Mouse (Mus musculus) c-Kit-positive CD71-positive TER-119-negative erythroid progenitor cells, embryonic 14.5 days (primary cell): ENCODE results near the gene Olfr221.

Source experiments
- DNase-seq: peaks from one replicate; pipeline ENCODE4 v3.0.0-alpha.2; 2013; ENCODE audit warnings: low read depth

Olfr221 gene

DNA sequence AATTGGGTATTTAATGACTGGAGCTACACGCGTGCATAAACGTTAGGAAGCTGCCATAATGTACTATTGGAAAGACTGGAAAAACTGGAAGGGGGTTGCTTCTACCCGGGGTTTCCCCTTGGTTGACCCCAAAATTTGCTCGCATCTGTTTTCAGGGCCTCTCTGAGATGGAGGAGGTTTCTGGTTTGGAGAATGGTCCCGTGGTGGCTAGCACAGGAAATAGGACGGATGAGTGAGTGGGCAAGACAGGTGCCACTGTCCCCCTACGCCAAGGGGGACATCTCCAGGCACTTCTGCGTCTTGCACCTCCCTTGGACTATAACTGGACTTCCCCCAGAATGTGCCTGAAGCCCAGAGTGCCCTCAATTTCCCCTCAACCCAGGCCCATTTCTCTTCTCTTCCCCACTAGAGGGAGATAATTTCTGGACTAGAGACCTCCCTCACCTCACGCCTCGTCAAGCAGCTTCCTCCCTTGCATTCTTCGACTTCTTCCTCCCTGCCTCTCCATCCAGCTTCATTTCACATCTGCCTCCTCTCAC, 23.1 kb downstream of the Olfr221 start:
- DNase-seq, result peak; percentile 55

DNA sequence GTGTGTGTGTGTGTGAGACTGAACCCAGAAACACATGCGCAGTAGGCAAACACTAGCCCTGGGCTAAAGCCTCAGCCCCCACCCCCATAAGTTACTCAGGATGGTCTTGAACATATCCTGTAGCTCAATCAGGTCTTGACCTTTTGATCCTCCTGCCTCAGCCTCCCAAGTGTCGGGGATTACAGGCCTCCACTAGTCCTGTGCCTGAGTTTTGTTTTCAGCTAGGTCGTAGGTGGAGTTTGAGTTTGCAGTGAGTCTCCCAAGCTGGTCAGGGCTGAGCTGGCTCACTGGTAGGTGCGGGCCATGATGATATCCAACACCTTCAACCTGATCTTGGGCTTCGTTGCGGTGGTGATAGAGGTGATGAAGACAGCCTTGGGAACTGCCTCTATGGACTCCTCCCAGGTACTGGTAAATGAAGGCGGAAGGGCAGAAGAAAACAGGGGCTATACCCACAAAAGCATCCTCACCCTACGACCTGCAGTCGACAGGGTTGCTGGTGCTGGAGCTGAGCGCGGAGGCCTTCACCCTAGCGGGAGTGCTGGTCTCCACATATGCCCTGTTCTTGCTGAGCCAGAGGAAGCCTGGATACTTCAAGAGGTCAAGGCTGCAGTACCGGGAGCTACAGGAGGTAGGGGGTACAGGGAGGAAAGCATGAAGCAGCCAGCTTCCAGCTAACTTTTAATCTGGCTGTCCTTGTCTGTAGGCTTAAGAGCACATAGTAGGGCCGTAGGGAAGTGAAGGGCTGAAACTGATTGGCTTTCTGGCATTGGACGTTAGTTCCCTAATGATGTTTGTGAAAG, 23.8 kb downstream of the Olfr221 start:
- DNase-seq, result no peak

DNA sequence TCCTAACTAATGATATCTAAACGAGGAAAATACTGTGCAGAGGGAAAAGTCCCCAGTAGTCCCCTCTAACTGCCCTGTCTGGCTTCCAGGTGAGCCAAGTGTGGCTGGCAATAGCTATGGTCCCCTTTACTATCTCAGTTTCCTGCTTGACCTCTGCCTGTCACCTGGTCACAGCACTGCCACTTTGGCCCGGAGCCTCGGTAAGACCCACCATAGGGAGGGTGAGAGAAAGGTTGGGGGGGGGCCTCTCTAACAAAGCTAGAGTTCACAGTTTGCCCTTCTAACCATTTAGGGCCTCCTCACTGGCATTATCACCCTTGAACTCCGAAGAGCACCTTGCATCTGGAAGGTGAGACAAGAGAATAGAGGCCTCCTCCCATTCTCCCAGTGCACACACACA, 24.6 kb downstream of the Olfr221 start:
- DNase-seq, result no peak

DNA sequence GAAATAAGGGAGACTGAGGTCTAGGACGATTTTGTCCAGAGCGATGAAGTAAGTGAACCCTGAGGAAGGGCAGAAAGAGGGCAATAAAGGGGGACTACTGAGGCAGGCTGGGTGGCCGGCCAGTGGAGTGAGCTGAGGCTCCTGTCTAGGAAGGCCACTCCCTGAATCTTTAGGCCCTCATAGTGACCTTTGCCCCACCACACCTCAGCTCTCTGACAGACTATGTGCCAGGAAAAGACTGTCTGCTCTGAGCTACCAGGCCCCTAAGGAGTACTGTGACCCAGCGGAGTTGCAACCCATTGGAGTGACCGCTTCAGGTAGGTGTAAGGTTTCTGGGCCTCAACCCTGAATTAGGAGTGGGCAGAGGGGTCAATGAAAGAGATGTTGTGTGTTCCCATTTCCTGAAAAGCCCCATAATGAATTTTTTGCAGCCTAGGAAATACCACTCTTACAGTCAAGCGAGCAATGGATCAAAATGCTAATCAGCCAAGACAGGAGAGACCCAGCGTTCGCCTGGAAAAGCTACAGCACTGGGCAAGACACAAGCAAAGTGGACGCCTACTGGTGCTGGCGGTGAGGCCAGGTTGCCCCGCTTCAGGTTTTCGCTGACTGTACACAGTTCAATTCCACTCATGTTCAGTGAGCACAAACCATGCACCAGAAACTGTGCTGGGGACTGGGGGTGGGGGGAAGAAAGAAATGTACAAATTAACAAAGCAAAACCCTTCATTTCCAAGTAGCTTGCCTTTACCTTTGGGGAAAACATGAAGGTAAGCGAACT, 25.4 kb downstream of the Olfr221 start:
- DNase-seq, result no peak

DNA sequence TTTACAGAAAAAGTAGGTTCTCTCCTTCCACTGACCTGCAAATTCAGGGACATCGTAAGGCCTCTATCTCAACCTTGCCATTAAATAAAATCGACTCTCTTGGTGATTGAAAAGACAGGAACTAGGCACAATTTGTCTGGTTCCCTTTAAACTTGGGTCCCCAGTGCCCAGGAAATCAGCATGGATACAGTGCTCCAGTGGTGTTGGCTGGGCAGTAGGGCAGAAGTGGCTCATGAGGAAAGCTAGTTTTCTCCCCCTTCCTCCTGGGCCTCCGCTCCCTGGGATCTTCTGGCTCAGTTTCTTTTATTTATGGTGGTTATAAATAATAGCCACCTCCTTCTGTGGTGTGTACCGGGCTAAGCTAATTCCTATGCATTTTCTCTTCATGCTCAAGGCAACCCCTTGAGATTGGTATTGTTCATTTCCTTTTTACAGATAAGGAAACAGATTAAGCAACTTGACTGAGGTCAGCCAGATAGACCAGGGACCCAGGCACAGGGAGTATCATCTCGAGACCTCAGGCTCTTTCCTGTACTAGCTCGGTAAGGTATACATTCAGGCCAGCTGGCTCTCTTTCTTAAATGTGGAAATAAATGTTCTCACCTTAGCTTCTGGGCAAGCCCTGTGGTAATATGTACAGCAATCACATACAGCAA, 26.7 kb downstream of the Olfr221 start, which contains the start of gene Tmem253:
Gene Tmem253, plus strand, starts transcription at position 214 of the 656 bp plus-strand sequence.
- no peak for DNase-seq

DNA sequence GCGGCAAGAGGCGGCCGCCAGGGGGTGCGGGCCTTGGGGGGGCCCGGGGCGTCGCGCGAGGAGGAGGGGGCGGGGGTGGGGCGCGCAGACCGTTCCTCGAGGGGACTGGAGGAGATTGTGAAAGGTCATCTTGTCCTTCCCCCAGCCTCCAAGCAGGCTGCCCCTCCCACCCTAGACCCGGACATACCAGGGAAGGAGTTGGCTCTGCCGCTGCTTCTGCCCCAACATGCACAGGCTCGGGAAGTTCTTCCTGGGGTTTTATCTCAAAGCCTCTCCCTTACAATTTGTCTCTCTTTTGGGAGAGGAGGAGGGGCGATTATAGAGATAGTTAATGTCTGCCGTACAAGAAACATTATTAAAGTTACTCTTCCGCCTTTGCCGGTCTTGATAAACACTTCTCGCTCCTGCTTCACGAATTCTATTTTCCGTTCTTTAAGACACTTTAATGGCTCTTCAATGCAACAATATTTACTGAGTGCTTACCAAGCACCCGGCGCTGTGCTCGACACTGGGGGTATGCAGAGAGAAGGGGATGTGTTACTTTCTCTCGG, 27.4 kb downstream of the Olfr221 start:
- no peak for DNase-seq

DNA sequence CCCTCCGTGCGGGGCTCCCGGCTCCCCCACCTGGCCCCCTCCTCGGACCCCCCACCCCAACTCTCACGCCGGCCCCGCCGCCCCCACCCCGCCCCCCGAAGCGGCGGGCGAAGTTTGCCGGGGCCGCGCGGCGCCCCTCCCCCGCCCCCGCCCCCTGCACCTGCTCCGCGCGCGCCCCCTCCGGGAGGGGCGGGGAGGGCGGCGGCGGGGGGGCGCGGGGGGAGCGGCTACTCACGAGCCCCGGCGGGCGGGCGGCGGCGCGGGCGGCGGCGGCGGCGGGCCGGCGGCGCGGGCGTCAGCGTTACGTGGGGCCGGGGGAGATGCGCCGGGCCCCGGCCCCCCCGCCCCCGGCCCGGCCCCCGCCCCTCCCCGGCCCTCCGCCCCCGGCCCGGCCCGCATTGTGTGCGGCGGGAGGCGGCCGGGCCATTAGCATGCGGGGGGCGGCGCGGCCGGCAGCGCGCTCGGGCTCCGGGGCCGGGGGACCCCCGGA, 27.9 kb downstream of the Olfr221 start:
- DNase-seq, result no peak

DNA sequence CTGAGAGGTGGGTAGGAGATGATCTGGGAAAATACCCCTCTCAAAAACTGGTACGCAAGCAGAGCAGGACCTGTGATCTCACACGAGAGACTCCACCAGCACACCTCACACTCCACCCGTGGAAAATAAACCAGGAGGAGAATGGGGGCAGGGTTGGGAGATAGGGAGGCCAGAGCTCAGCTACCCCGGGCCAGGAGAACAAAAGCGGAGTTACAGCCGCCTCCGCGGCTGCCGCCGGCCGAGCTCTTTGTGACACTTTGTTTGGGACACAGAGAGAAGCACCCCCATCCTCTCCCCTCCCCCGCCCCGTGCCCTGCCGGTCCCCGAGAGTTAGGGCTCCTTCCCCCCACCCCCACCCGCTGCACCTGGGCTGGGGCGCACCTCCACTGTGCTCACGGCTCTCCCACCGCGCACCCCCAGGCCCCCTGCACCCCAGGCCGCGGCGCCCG, 28.5 kb downstream of the Olfr221 start:
- no peak for DNase-seq

DNA sequence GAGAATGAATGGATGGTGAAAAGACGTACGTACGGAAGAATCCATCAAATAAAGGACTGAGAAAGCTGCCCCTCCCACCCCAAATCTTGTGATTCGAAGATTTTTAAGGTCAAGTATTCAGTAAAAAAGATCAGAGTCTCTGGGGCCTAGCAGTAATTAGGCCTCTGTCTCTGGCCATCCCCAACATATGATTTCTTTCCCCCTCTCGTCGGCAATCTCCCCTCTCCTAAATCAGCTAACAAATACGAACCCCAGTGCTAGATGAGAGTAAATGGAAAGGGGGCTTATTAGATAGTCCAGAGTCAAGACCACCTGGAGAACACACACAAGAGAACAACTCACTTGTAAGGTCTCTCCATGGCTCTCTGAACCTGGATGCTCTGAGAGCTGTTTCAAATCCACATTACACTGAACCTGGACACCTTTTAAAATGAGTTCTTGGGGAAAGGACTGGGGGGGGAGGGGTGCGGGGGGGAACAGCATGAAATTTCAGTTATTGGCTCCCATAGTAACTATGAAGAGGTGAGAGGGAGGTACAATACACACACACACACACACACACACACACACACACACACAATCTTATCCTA, 29.1 kb downstream of the Olfr221 start:
- no peak for DNase-seq

DNA sequence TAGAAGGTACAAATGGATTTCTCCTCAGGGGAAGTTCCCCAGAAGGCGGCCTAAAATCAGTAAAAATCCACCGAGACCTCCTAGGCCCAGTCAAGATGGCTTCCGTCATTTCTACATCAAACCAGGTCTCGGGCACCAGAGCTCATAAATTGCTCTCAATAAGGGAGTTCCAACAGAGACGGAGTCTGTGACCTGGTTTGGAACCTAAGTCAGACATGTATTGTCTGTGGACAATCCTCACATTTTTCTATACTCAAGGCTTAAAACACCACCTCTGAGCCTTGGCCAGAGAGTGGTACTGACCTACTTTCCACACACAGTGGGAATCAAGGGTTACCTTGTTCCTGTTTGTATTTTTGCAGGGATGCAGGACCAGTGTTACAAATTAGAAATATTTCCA, 29.7 kb downstream of the Olfr221 start:
- DNase-seq, result no peak

DNA sequence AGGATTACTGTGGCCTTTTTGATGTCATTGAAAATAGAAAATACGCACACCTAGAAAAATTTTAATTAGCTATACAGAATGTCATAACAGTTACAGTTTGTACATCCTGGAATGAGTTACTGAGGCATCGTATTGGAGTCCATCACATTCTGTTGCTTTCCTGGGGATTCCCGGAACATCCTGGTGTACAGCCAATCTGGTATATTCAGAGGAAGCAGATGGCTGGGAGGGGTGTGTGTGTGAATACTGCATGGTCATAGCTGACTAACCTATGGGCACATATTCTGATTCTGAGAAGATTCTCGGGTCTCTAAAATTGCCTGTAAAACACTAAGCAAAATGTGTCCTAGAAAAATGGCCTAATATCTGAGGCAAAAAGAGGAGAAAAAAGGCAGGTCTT, 30.2 kb downstream of the Olfr221 start:
- DNase-seq, result no peak

DNA sequence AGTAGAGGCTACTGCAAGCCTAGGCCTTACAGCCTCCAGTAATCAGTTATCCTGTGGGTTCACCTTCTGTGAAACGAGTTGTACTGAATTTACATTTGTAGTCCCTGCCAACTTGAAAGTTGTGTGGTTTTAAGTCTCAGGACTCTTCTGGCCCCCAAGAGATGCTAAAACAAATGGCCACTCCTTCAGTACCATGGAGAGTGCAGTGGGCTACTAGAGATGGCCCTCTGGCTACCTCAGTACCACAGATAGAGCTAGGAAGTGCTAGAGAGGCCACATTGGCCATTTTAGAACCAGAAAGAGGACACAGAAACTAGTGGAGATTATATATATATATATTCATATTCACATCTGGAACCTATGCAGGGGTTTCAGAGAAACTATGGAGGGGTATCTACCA, 30.6 kb downstream of the Olfr221 start:
- DNase-seq, result no peak

DNA sequence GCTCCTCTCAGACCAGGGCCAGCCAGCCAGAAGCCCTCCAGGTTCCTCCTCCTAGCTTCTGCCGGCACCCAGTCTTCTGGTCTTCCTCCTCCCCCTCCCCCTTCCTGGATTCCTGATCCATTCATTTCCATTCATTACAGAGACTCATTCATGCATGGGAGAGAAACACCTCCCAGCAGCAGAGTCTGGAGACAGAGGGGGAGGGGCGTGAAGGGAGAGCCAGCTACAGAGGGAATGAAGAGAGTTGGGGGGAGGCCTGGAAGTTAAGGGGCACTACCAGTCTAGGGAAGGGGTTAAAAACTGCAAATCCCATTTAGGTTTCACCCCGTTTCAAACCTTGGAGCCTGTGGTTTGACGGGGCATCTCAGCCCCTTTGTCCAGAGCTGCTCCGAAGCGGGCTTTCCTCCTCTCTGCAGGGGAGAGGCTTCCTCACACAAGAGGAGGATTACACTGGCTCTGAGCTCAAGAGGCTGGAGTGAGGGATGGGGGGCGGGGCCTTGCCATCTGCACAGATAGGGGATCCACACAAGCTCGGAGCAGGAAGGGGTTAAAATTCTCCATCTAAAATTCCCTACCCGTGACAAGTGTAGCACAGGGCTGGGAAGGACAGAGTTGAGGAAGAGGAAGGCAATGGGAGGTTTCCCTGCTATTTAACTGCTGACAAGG, 31.7 kb downstream of the Olfr221 start:
- no peak for DNase-seq

DNA sequence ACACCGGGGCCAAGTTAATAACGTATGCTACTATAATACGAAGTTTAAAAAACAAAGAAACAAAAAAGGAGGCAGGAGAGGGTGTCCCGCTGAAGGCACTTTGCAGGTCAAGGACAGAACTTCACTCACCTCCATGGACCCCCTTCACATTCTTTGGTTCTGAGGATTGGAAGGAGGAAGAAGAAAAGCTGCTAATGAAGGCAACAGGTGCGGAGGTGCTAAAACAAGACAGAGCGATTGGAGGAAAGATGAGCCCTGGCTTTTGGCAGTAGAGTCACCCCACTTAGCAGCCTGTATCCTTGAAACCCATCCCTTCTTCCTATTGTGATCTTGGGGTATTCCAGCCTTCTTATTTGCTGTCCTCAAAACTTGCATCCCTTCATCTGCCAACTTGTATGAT, 32.4 kb downstream of the Olfr221 start:
- no peak for DNase-seq

DNA sequence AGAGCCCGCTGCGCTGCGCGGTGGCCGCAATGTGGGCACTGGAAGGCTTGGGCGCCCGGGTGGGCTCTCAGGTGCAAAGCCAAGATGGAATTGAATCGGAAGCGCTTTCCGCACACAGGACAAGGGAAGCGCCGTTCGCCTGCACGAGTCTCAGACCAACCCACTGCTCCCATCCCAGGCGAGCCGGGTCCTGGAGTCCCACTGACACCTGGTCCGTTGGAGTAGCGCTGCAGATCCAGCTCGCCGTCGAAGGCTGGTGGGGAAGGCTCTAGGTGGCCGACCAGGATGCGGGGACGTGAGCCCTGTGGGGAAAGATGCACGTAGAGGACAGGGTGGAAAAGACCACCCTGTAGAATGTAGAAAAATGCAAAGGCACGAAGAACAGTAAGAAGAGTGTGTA, 32.9 kb downstream of the Olfr221 start:
- no peak for DNase-seq

DNA sequence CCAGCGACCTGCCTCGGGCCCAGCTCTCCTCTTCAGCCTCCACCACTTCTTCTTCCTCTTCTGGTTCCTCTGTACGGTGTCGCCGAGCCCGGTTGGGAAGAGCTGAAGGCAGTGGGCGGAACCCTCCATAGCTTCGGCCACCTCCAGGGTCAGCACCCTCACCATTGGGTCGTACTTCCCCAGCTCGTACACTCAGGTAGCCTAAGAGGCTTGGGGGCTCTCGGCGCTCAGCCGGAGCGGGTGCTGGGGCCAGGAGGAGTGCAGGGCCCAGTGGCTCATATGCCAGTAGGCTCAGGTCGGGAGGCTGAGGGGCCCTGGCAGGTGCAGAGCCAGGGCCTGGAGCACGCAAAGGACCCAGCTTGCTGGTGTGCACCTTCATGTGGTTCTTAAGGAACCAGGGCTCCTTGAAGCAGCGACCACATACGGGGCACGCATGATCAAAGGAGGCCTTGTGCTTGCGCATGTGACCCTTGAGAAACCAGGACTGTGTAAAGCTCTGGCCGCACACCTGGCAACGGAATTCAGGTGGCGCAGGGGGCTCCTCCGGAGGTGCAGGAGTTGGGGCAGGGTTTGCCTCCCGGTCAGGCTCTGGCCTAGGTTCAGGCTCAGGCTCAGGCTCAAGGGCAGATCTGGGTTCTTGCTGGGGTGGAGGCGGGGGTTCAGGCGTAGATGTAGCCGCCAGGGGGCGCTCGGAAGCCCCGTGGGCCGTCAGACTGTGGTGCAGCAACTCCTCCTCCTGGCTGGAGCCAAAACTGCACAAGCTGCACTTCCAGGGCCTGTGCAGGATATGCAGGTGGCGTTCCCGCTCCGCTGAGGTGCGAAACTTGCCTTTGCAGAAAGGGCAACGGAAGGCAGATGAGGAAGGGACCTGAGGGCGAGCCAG, 33.7 kb downstream of the Olfr221 start:
- DNase-seq, result peak; percentile 76

DNA sequence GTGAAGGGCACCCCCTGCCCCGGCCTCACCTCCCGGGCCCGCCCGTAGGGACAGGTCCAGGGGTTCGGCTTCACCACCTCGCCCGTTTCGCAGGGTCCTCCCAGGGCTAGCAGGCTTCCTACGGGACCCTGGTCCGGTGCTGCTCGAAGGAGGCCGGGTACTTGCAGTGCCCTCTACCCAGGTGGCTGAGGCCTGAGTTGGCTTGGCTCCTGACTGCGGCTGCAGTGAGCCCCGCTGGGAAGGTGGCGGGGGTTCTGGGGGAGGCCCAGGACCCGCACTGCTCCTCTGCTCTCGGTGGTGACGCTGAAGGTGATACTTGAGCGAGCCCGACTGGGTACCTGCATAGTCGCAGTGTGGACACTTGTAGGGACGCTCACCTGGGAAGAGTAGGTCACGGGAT, 35.5 kb downstream of the Olfr221 start:
- DNase-seq, result no peak

DNA sequence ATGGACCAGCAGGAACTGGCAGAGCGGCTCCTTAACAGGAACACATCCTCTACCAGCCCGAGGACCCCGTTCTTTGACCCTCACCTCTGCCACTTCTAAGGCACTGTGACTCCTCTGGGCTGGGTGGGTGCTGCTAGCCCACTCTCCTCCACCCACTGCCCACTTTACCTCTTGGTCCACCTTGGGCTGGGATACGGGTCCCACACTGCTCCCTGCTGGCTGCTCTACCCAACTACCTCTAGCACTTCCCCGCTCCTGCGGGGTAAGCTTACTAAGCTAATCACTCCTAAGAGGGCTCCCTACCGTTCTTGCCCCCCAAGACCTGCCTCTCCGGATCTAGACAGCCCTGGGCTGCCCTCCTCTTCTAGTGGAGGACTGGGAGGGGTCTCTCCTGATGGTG, 36.0 kb downstream of the Olfr221 start:
- no peak for DNase-seq

DNA sequence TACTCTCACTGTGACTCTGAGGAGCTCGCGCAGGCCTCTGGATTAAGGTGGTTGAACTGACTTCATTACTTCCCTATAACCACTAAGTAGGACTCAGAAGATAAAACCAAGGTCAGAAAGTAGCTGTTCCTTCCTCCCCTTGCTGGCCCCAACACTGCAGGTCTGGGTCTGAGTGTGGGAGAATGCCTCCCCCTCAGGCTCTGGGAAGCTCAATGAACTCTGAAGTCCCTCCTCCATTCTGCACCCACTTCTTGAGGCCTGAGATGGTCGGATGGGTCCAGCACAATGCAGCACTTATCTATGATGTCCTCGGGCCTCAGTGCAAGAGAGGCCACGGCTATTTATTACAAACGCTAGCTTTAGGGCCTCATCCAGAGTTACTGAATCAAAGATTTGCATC, 36.6 kb downstream of the Olfr221 start:
- no peak for DNase-seq

DNA sequence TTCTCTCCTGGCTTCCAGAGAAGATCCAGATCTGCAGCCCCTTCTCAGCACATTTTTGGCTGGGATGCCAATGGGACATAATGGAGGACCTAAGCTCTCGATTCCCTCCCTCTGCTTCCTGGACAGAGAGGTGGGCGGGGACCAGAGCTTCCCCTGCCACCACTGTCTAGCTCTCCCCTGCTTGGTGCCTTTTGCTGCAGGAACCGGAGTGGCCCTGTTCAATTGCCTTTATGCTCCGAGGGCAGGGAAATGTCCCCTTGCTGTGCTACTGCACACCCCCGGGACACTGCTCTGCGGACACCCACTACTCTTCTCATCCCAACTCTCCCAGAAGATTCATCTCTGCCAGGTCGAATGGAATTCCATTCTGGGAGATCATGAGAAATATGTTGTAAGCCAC, 37.1 kb downstream of the Olfr221 start:
- no peak for DNase-seq
